Mouse (Mus musculus): Measurements from ENCODE around the gene Ssb. TPM values are rescaled to one million over a fixed set of nuclear protein-coding genes. Genes with fewer than 3 reads are reported as not detected.

Ssb gene
- total RNA-seq, 4 experiments from 2014 or later: 58.2 to 78.0 (median 62.0) TPM

Other genes with a start within 250 kb of the Ssb start
- gene Bbs5, start 214.4 kb upstream of the Ssb start, total RNA-seq (2022): 1 to 10 TPM; 3.6 to 4.7 (median 4.3) TPM
- gene Klhl41, start 191.4 kb upstream of the Ssb start, total RNA-seq (2022): 10 to 100 TPM; 85.6 to 96.6 (median 88.1) TPM
- gene Fastkd1, start 148.0 kb upstream of the Ssb start, total RNA-seq (2022): 10 to 100 TPM; 25.5 to 30.3 (median 27.5) TPM
- 10 to 100 TPM; 33.8 to 40.0 (median 37.9) TPM for gene Ppig, start 139.0 kb upstream of the Ssb start, total RNA-seq (2022)
- under 1 TPM; 0.29 to 1.00 (median 0.65) TPM for gene Ccdc173, start 72.0 kb upstream of the Ssb start, total RNA-seq (2022)
- 10 to 100 TPM; 24.6 to 31.0 (median 25.9) TPM for gene Phospho2, start 71.9 kb upstream of the Ssb start, total RNA-seq (2022)
- gene Klhl23, start 39.6 kb upstream of the Ssb start, total RNA-seq (2022): 10 to 100 TPM; 27.3 to 34.6 (median 33.3) TPM
- 10 to 100 TPM; 21.0 to 24.4 (median 22.6) TPM for gene Mettl5, start 24.1 kb downstream of the Ssb start, total RNA-seq (2022)
- gene Ubr3, start 35.7 kb downstream of the Ssb start, total RNA-seq (2022): 100 to 1,000 TPM; 129 to 132 (median 132) TPM
- under 1 TPM; 0.05 to 0.16 (median 0.12) TPM for gene Myo3b, start 177.6 kb downstream of the Ssb start, total RNA-seq (2022)